Mouse (Mus musculus) forebrain, embryonic 11.5 days (tissue): ENCODE measurements around the gene Mmp8. TPM values are rescaled to one million over a fixed set of nuclear protein-coding genes. Genes with fewer than 3 reads are reported as not detected.
A peak's percentile ranks its signal among the peaks of the same experiment; 100 is the strongest.

Experiments used
- ATAC-seq: fragments of 200-750 bp; cut with Nextera tagmentation; replicated peaks from 2 replicates; pipeline ENCODE4 v1.8.0; 2017; ENCODE audit warnings: moderate TSS enrichment; ENCODE audit not compliant: low FRiP score
- DNase-seq: peaks from one replicate; pipeline ENCODE4 v3.0.0-alpha.2; 2017; ENCODE audit warnings: low spot score
- H3K27ac ChIP-seq: fragments of 300-500 bp; sonication (generic); 2 replicates; pipeline ENCODE4 v1.5.1; 2014; ENCODE audit warnings: low read depth, low read length
- H3K27me3 ChIP-seq: fragments of 300-500 bp; sonication (generic); 2 replicates; pipeline ENCODE4 v1.6.1; 2014; ENCODE audit warnings: mild to moderate bottlenecking, low read length, mixed read lengths; ENCODE audit not compliant: control insufficient read depth, insufficient read depth
- H3K36me3 ChIP-seq: fragments of 300-500 bp; sonication (generic); 2 replicates; pipeline ENCODE4 v1.6.1; 2014; ENCODE audit warnings: mild to moderate bottlenecking, low read length, moderate library complexity, mixed read lengths; ENCODE audit not compliant: control insufficient read depth, insufficient read depth
- H3K4me1 ChIP-seq: fragments of 300-500 bp; sonication (generic); replicated peaks from 2 replicates; pipeline ENCODE4 v1.6.1; 2014; ENCODE audit warnings: low read length, mixed read lengths; ENCODE audit not compliant: control insufficient read depth, insufficient read depth
- H3K4me2 ChIP-seq: fragments of 300-500 bp; sonication (generic); 2 replicates; pipeline ENCODE4 v1.6.1; 2014; ENCODE audit warnings: low read depth, mild to moderate bottlenecking, low read length, moderate library complexity, mixed read lengths; ENCODE audit not compliant: severe bottlenecking
- H3K4me3 ChIP-seq: fragments of 300-500 bp; sonication (generic); 2 replicates; pipeline ENCODE4 v1.5.1; 2014; ENCODE audit warnings: low read depth, low read length
- H3K9ac ChIP-seq: fragments of 300-500 bp; sonication (generic); 2 replicates; pipeline ENCODE4 v1.6.1; 2014; ENCODE audit warnings: low read length
- H3K9me3 ChIP-seq: fragments of 300-500 bp; sonication (generic); 2 replicates; pipeline ENCODE4 v1.6.1; 2016; ENCODE audit warnings: low read length, mixed read lengths; ENCODE audit not compliant: control insufficient read depth
- WGBS: fragments of 180-500 bp; shearing (Covaris S2); extraction: QIAGEN DNeasy Blood & Tissue Kit; methylation state at CpG from one replicate; pipeline ENCODE4 v1.1.7; 2014; 5-methylcytosine and 5-hydroxymethylcytosine counted together
- polyA plus RNA-seq: library from polyadenylated mRNA; unstranded; fragments of >200 nt; fragmentation: Nextera tagmentation; extraction: Ambion mirVana; gene quantifications from 2 replicates; pipeline ENCODE4 v1.2.1, GENCODE M21; 2014

The Mmp8 gene
- not detected in 2 replicates for polyA plus RNA-seq

DNA sequence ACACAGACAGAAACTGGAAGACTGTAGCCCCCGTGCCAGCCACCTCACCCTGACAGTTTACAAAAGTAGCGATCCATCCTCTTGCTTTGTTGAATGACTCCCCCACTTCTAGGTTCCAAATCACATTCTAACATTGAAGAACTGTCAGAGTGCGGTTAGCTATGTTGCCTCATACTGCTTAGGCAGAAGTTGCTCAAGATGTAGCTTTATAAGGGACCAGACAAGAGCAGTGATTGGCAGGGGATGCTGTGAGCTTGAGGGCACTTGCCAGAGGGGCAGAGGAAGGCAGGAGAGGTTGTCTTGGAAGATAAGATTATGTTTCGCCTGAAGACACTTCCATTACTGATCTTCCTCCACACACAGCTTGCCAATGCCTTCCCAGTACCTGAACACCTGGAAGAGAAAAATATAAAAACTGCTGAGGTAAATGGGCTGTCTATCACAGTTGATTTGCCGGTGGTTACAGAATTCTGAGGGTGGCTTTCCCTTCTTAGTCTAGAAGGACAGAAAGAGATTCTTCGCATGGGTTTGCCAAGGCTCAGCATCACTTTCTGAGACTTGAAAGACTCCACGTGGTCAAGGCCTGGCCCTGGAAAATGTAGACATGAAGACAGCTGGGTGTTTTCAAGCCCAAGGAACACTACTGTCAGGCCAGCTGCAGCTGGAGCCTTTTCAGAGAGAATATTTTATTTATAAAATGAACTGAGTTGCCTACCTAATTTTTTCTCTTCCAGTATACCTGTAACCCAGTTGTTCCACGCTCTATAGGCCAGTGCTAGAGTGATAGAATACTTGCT lies at the start of gene Mmp8:
Gene Mmp8 (plus strand): TSS at position 236 of the 797 bp plus-strand sequence.
- Histone ChIP-seq H3K4me1 (no peaks in the 10 kb centered on the region), H3K27me3 (no peaks in the 10 kb centered on the region), H3K9me3 (no peaks in the 10 kb centered on the region), H3K27ac (no peak within 1 kb of the TSS), H3K4me2 (no peak within 1 kb of the TSS), H3K4me3 (no peak within 1 kb of the TSS), H3K9ac (no peak within 1 kb of the TSS), H3K36me3 (no peaks in the 10 kb centered on the region)
- ATAC-seq (no peak), DNase-seq (no peak)
- WGBS: 90% methylated on average over 8 of the region's 8 CpGs

GRCm38 (mm10) chr9:7509619-7510233 lies 48.5 kb upstream of the Mmp8 start:
- H3K4me1 ChIP-seq: no peaks in the 10 kb centered on the region
- H3K27me3 ChIP-seq: no peaks in the 10 kb centered on the region
- ATAC-seq (no peak), DNase-seq (no peak)
- no peak overlapping the region for H3K4me2 ChIP-seq
- H3K36me3 ChIP-seq: no peaks in the 10 kb centered on the region
- 92% methylated on average over 10 of the region's 10 CpGs for WGBS
- H3K9me3 ChIP-seq: no peaks in the 10 kb centered on the region
- H3K27ac ChIP-seq: no peak overlapping the region
- no peak overlapping the region for H3K9ac ChIP-seq
- no peak overlapping the region for H3K4me3 ChIP-seq

DNA sequence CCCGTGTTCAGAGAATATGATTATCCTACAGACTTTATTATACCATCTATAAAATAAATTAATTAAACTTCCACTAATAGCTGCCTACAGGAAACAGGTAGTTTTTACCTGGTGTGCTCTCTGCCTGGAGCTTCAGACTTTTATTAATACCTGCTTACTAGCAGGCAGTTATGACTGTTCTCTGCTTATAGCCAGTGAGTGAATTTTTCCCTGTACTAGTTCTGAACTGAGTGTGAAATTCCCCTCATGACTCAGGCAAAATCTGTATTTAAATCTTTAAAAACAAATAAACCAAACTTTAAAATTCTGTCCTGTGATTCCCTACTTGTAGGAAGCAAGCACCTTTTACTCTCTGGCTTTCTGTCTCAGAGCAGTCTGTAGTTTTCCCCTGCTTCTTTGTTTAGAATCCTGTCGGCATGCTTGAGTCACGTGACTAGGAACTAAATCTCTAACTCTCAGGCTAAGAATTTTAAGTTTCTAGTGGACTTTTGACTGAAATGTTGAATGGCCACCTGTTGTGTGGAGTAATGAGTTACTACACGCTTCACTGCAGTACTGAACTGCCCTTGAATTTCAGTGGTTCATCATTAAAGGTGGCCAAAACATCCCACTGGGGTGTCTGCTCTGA lies 40.2 kb upstream of the Mmp8 start:
- Histone ChIP-seq H3K27ac (no peak overlapping the region), H3K9me3 (no peaks in the 10 kb centered on the region), H3K27me3 (no peaks in the 10 kb centered on the region), H3K4me2 (no peak overlapping the region), H3K36me3 (no peaks in the 10 kb centered on the region), H3K4me1 (no peaks in the 10 kb centered on the region), H3K4me3 (no peak overlapping the region), H3K9ac (no peak overlapping the region)
- DNase-seq: no peak
- ATAC-seq: peak; percentile 39
- WGBS: 55% methylated on average over 4 of the region's 4 CpGs

- no peak overlapping the region for H3K4me2 ChIP-seq
- no peak overlapping the region for H3K4me3 ChIP-seq
- H3K36me3 ChIP-seq: no peaks in the 10 kb centered on the region
- no peak overlapping the region for H3K9ac ChIP-seq
- no peak overlapping the region for H3K27ac ChIP-seq
- ATAC-seq: no peak
- DNase-seq: no peak
- no peaks in the 10 kb centered on the region for H3K27me3 ChIP-seq
- no peaks in the 10 kb centered on the region for H3K4me1 ChIP-seq
- H3K9me3 ChIP-seq: no peaks in the 10 kb centered on the region
- 72% methylated on average over 4 of the region's 4 CpGs for WGBS
Measured at GRCm38 (mm10) chr9:7526255-7526940, 31.9 kb upstream of the Mmp8 start.

DNA sequence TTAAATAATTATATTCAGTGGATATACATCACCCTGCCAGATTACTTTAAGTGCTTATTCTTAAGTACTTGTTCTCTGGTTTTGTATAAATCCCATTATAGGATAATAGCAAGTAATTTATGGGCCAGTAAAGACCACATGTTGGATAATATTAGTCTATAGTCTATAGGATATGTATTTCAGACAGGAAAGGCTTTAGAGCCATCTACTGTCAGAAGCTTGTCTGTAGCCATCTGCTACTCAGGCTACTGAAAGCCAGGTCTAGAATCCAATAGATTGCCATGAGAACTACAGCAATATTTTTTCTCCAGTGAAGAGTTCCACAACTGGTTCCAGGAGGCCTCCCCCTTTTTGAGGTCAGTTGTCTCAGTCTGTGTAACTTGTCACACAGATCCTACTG lies 15.5 kb upstream of the Mmp8 start:
- Histone ChIP-seq H3K36me3 (no peaks in the 10 kb centered on the region), H3K9me3 (no peaks in the 10 kb centered on the region), H3K27ac (no peak overlapping the region), H3K27me3 (no peaks in the 10 kb centered on the region), H3K4me3 (no peak overlapping the region), H3K9ac (no peak overlapping the region), H3K4me2 (no peak overlapping the region), H3K4me1 (no peaks in the 10 kb centered on the region)
- no peak for DNase-seq
- ATAC-seq: no peak

DNA sequence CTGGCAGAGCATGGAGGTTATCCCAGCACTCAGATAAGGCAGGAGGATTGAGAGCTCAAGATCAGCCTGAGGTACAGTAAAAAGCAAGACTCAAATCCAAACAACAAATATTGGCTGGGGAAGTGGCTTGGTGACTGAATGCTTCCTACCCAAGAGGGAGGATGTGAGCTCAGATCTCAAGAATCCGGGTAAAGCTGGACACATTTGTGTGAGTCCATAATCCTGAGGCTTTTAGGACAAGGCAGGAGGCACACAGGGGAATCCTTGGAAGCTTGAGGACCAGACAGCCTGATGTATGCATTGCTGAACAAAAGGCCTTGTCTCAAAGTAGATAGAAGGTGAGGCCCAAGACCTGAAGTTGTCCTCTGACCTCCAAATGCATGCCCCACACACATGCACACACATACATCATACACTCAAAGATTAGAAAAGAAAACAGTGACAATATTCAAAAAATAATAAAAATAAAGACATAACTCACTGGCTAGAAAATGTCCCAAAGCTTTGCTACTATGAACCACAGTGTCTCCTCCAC lies 13.3 kb upstream of the Mmp8 start:
- DNase-seq (no peak), ATAC-seq (no peak)
- no peaks in the 10 kb centered on the region for H3K27me3 ChIP-seq
- H3K9me3 ChIP-seq: no peaks in the 10 kb centered on the region
- WGBS: 83% methylated on average over 1 of the region's 1 CpGs
- H3K9ac ChIP-seq: no peak overlapping the region
- H3K4me2 ChIP-seq: no peak overlapping the region
- no peaks in the 10 kb centered on the region for H3K36me3 ChIP-seq
- H3K4me3 ChIP-seq: no peak overlapping the region
- no peaks in the 10 kb centered on the region for H3K4me1 ChIP-seq
- no peak overlapping the region for H3K27ac ChIP-seq

GRCm38 (mm10) chr9:7545471-7545870 lies 12.8 kb upstream of the Mmp8 start:
- no peak overlapping the region for H3K4me2 ChIP-seq
- no peaks in the 10 kb centered on the region for H3K9me3 ChIP-seq
- no peak overlapping the region for H3K27ac ChIP-seq
- no peaks in the 10 kb centered on the region for H3K27me3 ChIP-seq
- no peak for ATAC-seq
- 69% methylated on average over 1 of the region's 1 CpGs for whole genome bisulfite sequencing
- DNase-seq: no peak
- no peaks in the 10 kb centered on the region for H3K36me3 ChIP-seq
- no peak overlapping the region for H3K9ac ChIP-seq
- H3K4me1 ChIP-seq: no peaks in the 10 kb centered on the region
- no peak overlapping the region for H3K4me3 ChIP-seq

DNA sequence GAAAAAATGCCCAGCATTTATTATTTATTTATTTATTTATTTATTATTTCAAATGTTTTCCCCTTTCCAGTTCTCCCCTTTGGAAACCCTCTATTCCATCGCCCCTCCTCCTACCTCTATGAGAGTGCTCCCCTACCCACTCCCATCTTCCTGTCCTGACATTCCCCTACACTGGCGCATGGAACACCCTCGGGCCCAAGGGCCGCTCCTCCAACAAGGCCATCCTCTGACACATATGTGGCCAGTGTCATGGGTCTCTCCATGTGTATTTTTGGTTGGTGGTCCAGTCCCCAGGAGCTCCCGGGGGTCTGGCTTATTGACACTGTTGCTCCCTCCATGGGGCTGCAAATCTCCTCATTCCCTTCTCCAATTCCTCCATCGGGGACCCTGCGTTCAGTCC lies 12.3 kb upstream of the Mmp8 start:
- no peak overlapping the region for H3K4me2 ChIP-seq
- no peaks in the 10 kb centered on the region for H3K27me3 ChIP-seq
- WGBS: 84% methylated on average over 7 of the region's 7 CpGs
- ATAC-seq: no peak
- DNase-seq: no peak
- H3K9me3 ChIP-seq: no peaks in the 10 kb centered on the region
- H3K9ac ChIP-seq: no peak overlapping the region
- no peak overlapping the region for H3K4me3 ChIP-seq
- no peak overlapping the region for H3K27ac ChIP-seq
- no peaks in the 10 kb centered on the region for H3K4me1 ChIP-seq
- H3K36me3 ChIP-seq: no peaks in the 10 kb centered on the region
